In the genomic region with DNA sequence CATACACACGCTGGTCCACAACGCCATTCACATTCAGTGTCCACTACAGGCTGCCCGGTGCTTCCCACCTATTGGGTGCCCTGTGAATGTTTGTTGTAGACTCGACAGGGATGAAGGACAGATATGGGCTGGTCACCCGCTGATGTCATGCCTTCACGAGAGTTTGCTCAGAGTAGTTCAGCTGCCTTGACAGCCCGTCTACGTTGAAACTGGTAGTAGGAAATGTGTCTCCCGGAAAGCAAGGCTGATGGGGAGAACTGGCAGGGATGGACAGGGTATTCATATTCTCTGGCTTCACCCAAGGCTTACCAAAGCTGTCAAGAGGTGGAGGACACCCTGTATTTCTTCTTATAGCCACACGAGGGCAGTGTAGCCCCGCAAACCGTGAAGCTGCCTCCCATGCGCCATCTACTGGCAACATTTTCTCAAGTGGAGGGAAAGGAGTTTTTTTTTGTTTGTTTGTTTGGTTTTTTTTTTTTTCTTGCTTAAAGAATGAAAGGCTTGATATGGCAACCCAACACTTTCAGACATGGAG, we compare ENCODE assay signal across 8 mouse cellular contexts. TPM values are rescaled to one million over a fixed set of nuclear protein-coding genes. Genes with fewer than 3 reads are reported as not detected.
A peak's percentile ranks its signal among the peaks of the same experiment; 100 is the strongest.
DNase-seq lines count a peak whose midpoint lies in the region; ATAC-seq and TF ChIP-seq lines count a peak whose summit lies in the region.

No protein-coding gene starts in this region.

- WGBS in liver, adult 2 months = 9% methylated on average over 13 of the region's 13 CpGs

- no peak overlapping the region for H3K4me3 ChIP-seq in liver, adult 2 months (ENCODE audit: insufficient read depth, low read depth, low read length)

- TF ChIP-seq CTCF in liver, adult 2 months (IDR thresholded peaks at IDR 0.05; ENCODE audit: low read depth, low read length) = peak; percentile 100

- no peaks in the 10 kb centered on the region for H3K36me3 ChIP-seq in liver, adult 2 months (ENCODE audit: control insufficient read depth, insufficient read depth, low read length)

- no peak overlapping the region for H3K9ac ChIP-seq in liver, adult 2 months (ENCODE audit: low read depth, low read length)

- H3K4me1 ChIP-seq in liver, adult 2 months (ENCODE audit: control insufficient read depth, insufficient read depth, low read length) = peaks cover 3% of the 10 kb centered on the region; the same call in 1 of the 2 replicates

- DNase-seq in 3T3-L1 (ENCODE audit: low read depth, low spot score) = peak; percentile 97
- DNase-seq in adrenal gland, adult 18-20 months (ENCODE audit: low spot score in 2 of 2) = peak; percentile 78 to 82
- peak; percentile 87 for DNase-seq in embryo, embryonic 11 days
- peak; percentile 80 to 93 for DNase-seq in heart, adult 18-20 months
- peak; percentile 73 to 84 for DNase-seq in kidney, adult 8-10 months
- DNase-seq in liver, adult 2 months (ENCODE audit: extremely low read depth, low read depth, low spot score) = peak; percentile 64
- DNase-seq in spleen, postnatal 36 days (ENCODE audit: low spot score in 2 of 2) = peak; percentile 69 to 76

- H3K79me2 ChIP-seq in liver, adult 2 months (ENCODE audit: control insufficient read depth, insufficient read depth, low read length) = no peaks in the 10 kb centered on the region

- no peak overlapping the region for H3K27ac ChIP-seq in liver, adult 2 months (replicated peaks; ENCODE audit: insufficient read depth, low read depth, low read length)

- no peaks in the 10 kb centered on the region for H3K27me3 ChIP-seq in liver, adult 2 months (ENCODE audit: control insufficient read depth, insufficient read depth, low read length)

- peak; percentile 88 for ATAC-seq in monocyte, adult 5-6 weeks (replicated peaks; ENCODE audit: insufficient number of reproducible peaks, low FRiP score, low TSS enrichment, poor library complexity, severe bottlenecking)

- TF ChIP-seq POLR2A in liver, adult 2 months (IDR thresholded peaks at IDR 0.05; ENCODE audit: extremely low read depth, insufficient read depth, low read length) = no peak

RNA-seq across cellular contexts. Expression of a gene that starts 23.7 kb away (rescaled TPM):
- total RNA-seq in adrenal gland, adult 18-20 months (2021) = 100 to 1,000 TPM; 536 to 790 TPM
- 100 to 1,000 TPM; 225 to 256 TPM for total RNA-seq in heart, adult 18-20 months (2021)
- 699 and 816 TPM in 2 replicates for total RNA-seq in liver, adult 2 months (2014; rRNA removed)
- 2,160 and 2,362 TPM in 2 replicates for polyA plus RNA-seq in liver, adult 2 months (2012; rRNA removed)
- 340 to 400 TPM (median 366 TPM) in 3 replicates for total RNA-seq in monocyte, adult 5-6 weeks (2017)

RNA-seq across cellular contexts. Expression of a gene that starts 41.1 kb away (rescaled TPM):
- total RNA-seq in adrenal gland, adult 18-20 months (2021) = 10 to 100 TPM; 14.1 to 18.7 TPM
- total RNA-seq in heart, adult 18-20 months (2021) = 1 to 10 TPM; 2.5 to 3.8 TPM
- 0.09 and 0.27 TPM in 2 replicates for total RNA-seq in liver, adult 2 months (2014; rRNA removed)
- 0.31 and 0.56 TPM in 2 replicates for polyA plus RNA-seq in liver, adult 2 months (2012; rRNA removed)
- 1.2 to 3.4 TPM (median 1.2 TPM) in 3 replicates for total RNA-seq in monocyte, adult 5-6 weeks (2017)

RNA-seq across cellular contexts. Expression of a gene that starts 46.1 kb away (rescaled TPM):
- 10 to 100 TPM; 15.5 to 17.2 TPM for total RNA-seq in adrenal gland, adult 18-20 months (2021)
- 10 to 100 TPM; 13.4 to 14.8 TPM for total RNA-seq in heart, adult 18-20 months (2021)
- 1.3 and 2.5 TPM in 2 replicates for total RNA-seq in liver, adult 2 months (2014; rRNA removed)
- 1.7 and 2.2 TPM in 2 replicates for polyA plus RNA-seq in liver, adult 2 months (2012; rRNA removed)
- total RNA-seq in monocyte, adult 5-6 weeks (2017) = 29.5 to 41.3 TPM (median 31.6 TPM) in 3 replicates

RNA-seq across cellular contexts. Expression of a gene that starts 58.1 kb away (rescaled TPM):
- total RNA-seq in adrenal gland, adult 18-20 months (2021) = 1 to 10 TPM; 4.6 to 4.7 TPM
- 1 to 10 TPM; 3.7 to 3.9 TPM for total RNA-seq in heart, adult 18-20 months (2021)
- 3.1 and 3.2 TPM in 2 replicates for total RNA-seq in liver, adult 2 months (2014; rRNA removed)
- 3.1 and 3.6 TPM in 2 replicates for polyA plus RNA-seq in liver, adult 2 months (2012; rRNA removed)
- 6.8 to 12.5 TPM (median 7.3 TPM) in 3 replicates for total RNA-seq in monocyte, adult 5-6 weeks (2017)
